Comparison of ENCODE assay signal across 28 mouse cellular contexts in genomic region chr1:91084374-91084773, GRCm38 (mm10).
A peak's percentile ranks its signal among the peaks of the same experiment; 100 is the strongest.
DNase-seq lines count a peak whose midpoint lies in the region; ATAC-seq and TF ChIP-seq lines count a peak whose summit lies in the region.
"Had no signal": no experiment of that assay in that cellular context is flagged by ENCODE, and none has a peak within 500 bp of the region (broad histone marks: within the 10 kb centered on the region; RNA-seq: fewer than 3 reads in every experiment).

No protein-coding gene starts in this region.

- TF ChIP-seq CTCF in kidney, adult 2 months (conservative IDR thresholded peaks at IDR 0.05; ENCODE audit: insufficient read depth, insufficient read length, low read depth, low read length), result no peak
- TF ChIP-seq CTCF in embryonic fibroblast, embryonic 13.5 days (IDR thresholded peaks at IDR 0.05; ENCODE audit: borderline replicate concordance, insufficient read depth, low read length), result no peak

- no peaks in the 10 kb centered on the region for H3K9me3 ChIP-seq in heart, embryonic 14.5 days (ENCODE audit: control insufficient read depth, low read length)
- no peaks in the 10 kb centered on the region for H3K9me3 ChIP-seq in kidney, embryonic 16.5 days (ENCODE audit: low read length)
- H3K9me3 ChIP-seq in hindbrain, embryonic 13.5 days, result no peaks in the 10 kb centered on the region
- H3K9me3 ChIP-seq: embryonic facial prominence, embryonic 13.5 days; forebrain, embryonic 13.5 days; liver, embryonic 12.5 days; midbrain, embryonic 10.5 days; midbrain, embryonic 15.5 days; neural tube, embryonic 15.5 days; stomach, embryonic 15.5 days had no signal

- H3K4me1 ChIP-seq in heart, embryonic 14.5 days (ENCODE audit: control insufficient read depth in 2 of 2, insufficient read depth in 2 of 2, low read length in 2 of 2), result peaks cover 40 to 68% of the 10 kb centered on the region in 2 experiments
- H3K4me1 ChIP-seq in kidney, adult 2 months (ENCODE audit: control insufficient read depth, insufficient read depth, low read length), result peaks cover 24% of the 10 kb centered on the region
- peaks cover 46% of the 10 kb centered on the region for H3K4me1 ChIP-seq in kidney, embryonic 16.5 days (ENCODE audit: insufficient read depth, low read length)
- H3K4me1 ChIP-seq in embryonic fibroblast, embryonic 13.5 days (ENCODE audit: control insufficient read depth, insufficient read depth, low read length), result peaks cover 44% of the 10 kb centered on the region
- H3K4me1 ChIP-seq in hindbrain, embryonic 13.5 days (replicated peaks), result peaks cover 16% of the 10 kb centered on the region
- H3K4me1 ChIP-seq: midbrain, embryonic 15.5 days had no signal

- 55% methylated on average over 8 of the region's 8 CpGs for WGBS in heart, embryonic 14.5 days
- WGBS in kidney, adult 2 months, result 70% methylated on average over 8 of the region's 8 CpGs
- WGBS in kidney, embryonic 16.5 days, result 45% methylated on average over 8 of the region's 8 CpGs
- WGBS in hindbrain, embryonic 13.5 days, result 93% methylated on average over 8 of the region's 8 CpGs

- no peak overlapping the region for H3K4me3 ChIP-seq in heart, embryonic 14.5 days (ENCODE audit: control insufficient read depth in 1 of 2, insufficient read depth in 1 of 2, low read depth in 1 of 2, low read length in 2 of 2)
- H3K4me3 ChIP-seq in kidney, adult 2 months (ENCODE audit: insufficient read depth, low read depth, low read length), result no peak overlapping the region
- no peak overlapping the region for H3K4me3 ChIP-seq in kidney, embryonic 16.5 days (ENCODE audit: low read length)
- no peak overlapping the region for H3K4me3 ChIP-seq in embryonic fibroblast, embryonic 13.5 days (ENCODE audit: insufficient read depth, low read length)
- H3K4me3 ChIP-seq in hindbrain, embryonic 13.5 days, result no peak overlapping the region
- H3K4me3 ChIP-seq: embryonic facial prominence, embryonic 13.5 days; erythroblast, embryonic 14.5 days; forebrain, embryonic 13.5 days; liver, embryonic 12.5 days; midbrain, embryonic 10.5 days; midbrain, embryonic 15.5 days; neural tube, embryonic 15.5 days; stomach, embryonic 15.5 days had no signal

- DNase-seq in gastrocnemius, postnatal 14 days, result peak; percentile 27
- DNase-seq in gastrocnemius, postnatal 10 days, result no peak
- no peak for DNase-seq in heart, adult 8-10 months (ENCODE audit: low spot score)
- no peak for DNase-seq in kidney, adult 2 months
- DNase-seq: adrenal gland, postnatal 25 days; cerebellum, adult 11-12 months; cerebellum, adult 9-11 months; embryo, embryonic 11 days; kidney, postnatal 4 days; liver, postnatal 0 days; lung, postnatal 14 days; retina, postnatal 1 day; right cerebral cortex, postnatal 14 days had no signal

- H3K36me3 ChIP-seq in heart, embryonic 14.5 days (ENCODE audit: control insufficient read depth, insufficient read depth, low read length), result peaks cover 55% of the 10 kb centered on the region
- no peaks in the 10 kb centered on the region for H3K36me3 ChIP-seq in kidney, adult 2 months (ENCODE audit: control insufficient read depth, insufficient read depth, low read length)
- H3K36me3 ChIP-seq in kidney, embryonic 16.5 days (ENCODE audit: insufficient read depth, low read length), result no peaks in the 10 kb centered on the region
- no peaks in the 10 kb centered on the region for H3K36me3 ChIP-seq in hindbrain, embryonic 13.5 days
- H3K36me3 ChIP-seq: embryonic facial prominence, embryonic 13.5 days; midbrain, embryonic 10.5 days; midbrain, embryonic 15.5 days; neural tube, embryonic 15.5 days; stomach, embryonic 15.5 days had no signal

- no peaks in the 10 kb centered on the region for H3K27me3 ChIP-seq in heart, embryonic 14.5 days (ENCODE audit: control insufficient read depth, insufficient read depth, low read length)
- H3K27me3 ChIP-seq in kidney, adult 2 months (replicated peaks; ENCODE audit: control insufficient read depth, insufficient read depth, low read length), result no peaks in the 10 kb centered on the region
- no peaks in the 10 kb centered on the region for H3K27me3 ChIP-seq in kidney, embryonic 16.5 days (ENCODE audit: insufficient read depth, low read length)
- H3K27me3 ChIP-seq in hindbrain, embryonic 13.5 days, result no peaks in the 10 kb centered on the region
- H3K27me3 ChIP-seq: embryonic facial prominence, embryonic 13.5 days; forebrain, embryonic 13.5 days; liver, embryonic 12.5 days; midbrain, embryonic 15.5 days; neural tube, embryonic 15.5 days; stomach, embryonic 15.5 days had no signal

- no peak for TF ChIP-seq POLR2A in kidney, adult 2 months (IDR thresholded peaks at IDR 0.05; ENCODE audit: low read depth, low read length)
- TF ChIP-seq POLR2A in embryonic fibroblast, embryonic 13.5 days (IDR thresholded peaks at IDR 0.05; ENCODE audit: low read depth, low read length), result no peak

- ATAC-seq in heart, embryonic 14.5 days (ENCODE audit: insufficient number of reproducible peaks, insufficient read depth, low FRiP score, low read depth), result no peak
- no peak for ATAC-seq in kidney, embryonic 16.5 days (ENCODE audit: low FRiP score, low TSS enrichment)
- no peak for ATAC-seq in hindbrain, embryonic 13.5 days (ENCODE audit: low FRiP score)
- ATAC-seq: CD4-positive, CD25-positive, alpha-beta regulatory T cell, adult 4 months; forebrain, embryonic 13.5 days; hindbrain, postnatal 0 days; intestine, postnatal 0 days; liver, embryonic 12.5 days; liver, postnatal 0 days; midbrain, embryonic 15.5 days had no signal

- intact Hi-C loops in gastrocnemius, postnatal 14 days (cut with DNase I; ENCODE audit: low total_unique reads), result no loop called here

- peak overlapping the region; percentile 24; the same call in 1 of the 2 replicates for H3K4me2 ChIP-seq in heart, embryonic 14.5 days (ENCODE audit: low read length)
- H3K4me2 ChIP-seq in kidney, embryonic 16.5 days (replicated peaks; ENCODE audit: low read depth, low read length), result no peak overlapping the region
- H3K4me2 ChIP-seq in hindbrain, embryonic 13.5 days, result no peak overlapping the region
- H3K4me2 ChIP-seq: embryonic facial prominence, embryonic 13.5 days; forebrain, embryonic 13.5 days; liver, embryonic 12.5 days; midbrain, embryonic 15.5 days; neural tube, embryonic 15.5 days; stomach, embryonic 15.5 days had no signal

- H3K27ac ChIP-seq in heart, embryonic 14.5 days (replicated peaks in 1 of 2; ENCODE audit: control insufficient read depth in 1 of 2, insufficient read depth in 1 of 2, low read depth in 2 of 2, low read length in 2 of 2), result peak overlapping the region; percentile 90 to 91
- peak overlapping the region; percentile 9; the same call in 1 of the 2 replicates for H3K27ac ChIP-seq in kidney, adult 2 months (ENCODE audit: insufficient read depth, low read depth, low read length)
- no peak overlapping the region for H3K27ac ChIP-seq in kidney, embryonic 16.5 days (ENCODE audit: low read length)
- H3K27ac ChIP-seq in embryonic fibroblast, embryonic 13.5 days (ENCODE audit: insufficient read depth, low read length), result peak overlapping the region; percentile 50
- no peak overlapping the region for H3K27ac ChIP-seq in hindbrain, embryonic 13.5 days
- H3K27ac ChIP-seq: embryonic facial prominence, embryonic 13.5 days; forebrain, embryonic 13.5 days; hindbrain, postnatal 0 days; liver, embryonic 12.5 days; midbrain, embryonic 10.5 days; midbrain, embryonic 15.5 days; neural tube, embryonic 15.5 days had no signal

- H3K9ac ChIP-seq in heart, embryonic 14.5 days (ENCODE audit: low read length), result peak overlapping the region; percentile 58
- no peak overlapping the region for H3K9ac ChIP-seq in kidney, embryonic 16.5 days (replicated peaks; ENCODE audit: low read length)
- no peak overlapping the region for H3K9ac ChIP-seq in hindbrain, embryonic 13.5 days
- H3K9ac ChIP-seq: embryonic facial prominence, embryonic 13.5 days; forebrain, embryonic 13.5 days; liver, embryonic 12.5 days; liver, postnatal 0 days; midbrain, embryonic 15.5 days; neural tube, embryonic 15.5 days; stomach, embryonic 15.5 days had no signal

Comparison
In these comparisons a context has a peak if more than half of its experiments do, and no peak if none do; other contexts are left out.
1. H3K27ac ChIP-seq: peak in heart, embryonic 14.5 days (2 of 2), kidney, adult 2 months (single experiment) and embryonic fibroblast, embryonic 13.5 days (single experiment); none in kidney, embryonic 16.5 days (single experiment) and hindbrain, embryonic 13.5 days (single experiment).